Mouse (Mus musculus): ENCODE measurements around the gene Fign. TPM values are rescaled to one million over a fixed set of nuclear protein-coding genes. Genes with fewer than 3 reads are reported as not detected.

Gene Fign
- total RNA-seq (2021) = 3.6 and 5.1 TPM in 2 replicates
- long read RNA-seq, partial matches to known transcripts = 0 of 2 reads
- long read RNA-seq, other reads (novel, unspliced or antisense) = 2 of 2 reads

GRCm38 (mm10) chr2:64097937-64098617, at the start of gene Fign:
TSS of gene Fign (minus strand) at chr2:64098038.
- DNase-seq = peak; percentile 77

GRCm38 (mm10) chr2:64133597-64133996, 35.8 kb upstream of the Fign start:
- no peak for DNase-seq

- DNase-seq = no peak
Measured at GRCm38 (mm10) chr2:64120495-64120894, 22.7 kb upstream of the Fign start.

- no peak for DNase-seq
Measured at GRCm38 (mm10) chr2:64116613-64117012, 18.8 kb upstream of the Fign start.

GRCm38 (mm10) chr2:64111133-64111532, 13.3 kb upstream of the Fign start:
- DNase-seq = no peak

- no peak for DNase-seq
Measured at GRCm38 (mm10) chr2:64109860-64110259, 12.0 kb upstream of the Fign start.

- no peak for DNase-seq
Measured at GRCm38 (mm10) chr2:64108040-64108439, 10.2 kb upstream of the Fign start.

GRCm38 (mm10) chr2:64098618-64099320, 931 bp upstream of the Fign start:
- DNase-seq = peak; percentile 32

GRCm38 (mm10) chr2:64096721-64097411, 972 bp downstream of the Fign start:
- DNase-seq = peak; percentile 5

GRCm38 (mm10) chr2:64096176-64096575, 1.7 kb downstream of the Fign start:
- DNase-seq = no peak

GRCm38 (mm10) chr2:64095561-64095960, 2.3 kb downstream of the Fign start:
- no peak for DNase-seq

GRCm38 (mm10) chr2:64093087-64093486, 4.8 kb downstream of the Fign start:
- DNase-seq = peak; percentile 7

- DNase-seq = no peak
Measured at GRCm38 (mm10) chr2:64083853-64084427, 13.9 kb downstream of the Fign start.

- DNase-seq = no peak
Measured at GRCm38 (mm10) chr2:64079765-64080164, 18.1 kb downstream of the Fign start.

GRCm38 (mm10) chr2:64078551-64078950, 19.3 kb downstream of the Fign start:
- DNase-seq = no peak

GRCm38 (mm10) chr2:64077846-64078245, 20.0 kb downstream of the Fign start:
- DNase-seq = no peak

- no peak for DNase-seq
Measured at GRCm38 (mm10) chr2:64075873-64076272, 22.0 kb downstream of the Fign start.

- no peak for DNase-seq
Measured at GRCm38 (mm10) chr2:64074602-64075389, 23.0 kb downstream of the Fign start.

GRCm38 (mm10) chr2:64072158-64072557, 25.7 kb downstream of the Fign start:
- no peak for DNase-seq

- no peak for DNase-seq
Measured at GRCm38 (mm10) chr2:64069950-64070695, 27.7 kb downstream of the Fign start.

GRCm38 (mm10) chr2:64065511-64065910, 32.3 kb downstream of the Fign start:
- no peak for DNase-seq
